Mouse (Mus musculus): ENCODE results near the gene Ace2. TPM values are rescaled to one million over a fixed set of nuclear protein-coding genes. Genes with fewer than 3 reads are reported as not detected.

The Ace2 gene
- polyA plus RNA-seq, 1 experiment: 0.72 TPM

DNA sequence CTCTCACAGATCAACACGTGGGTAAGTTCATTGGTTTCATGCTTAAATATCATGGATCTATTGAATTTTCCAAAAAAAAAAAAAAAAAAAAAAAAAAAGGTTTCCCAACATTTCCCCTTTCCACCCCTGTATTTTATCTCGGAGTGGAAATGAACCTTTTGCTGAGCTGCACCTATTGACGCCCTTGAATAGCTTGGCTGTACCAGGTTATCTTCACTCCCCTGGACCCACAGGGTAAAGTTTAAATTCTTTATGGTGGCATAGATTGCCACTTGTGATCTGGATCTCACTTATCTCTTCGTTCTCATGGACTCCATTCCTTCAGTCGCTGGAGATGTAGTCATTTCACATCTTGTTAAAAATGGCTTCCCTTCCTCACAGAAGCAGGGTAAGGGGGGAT is 15.5 kb downstream of the Ace2 start:
- Histone ChIP-seq H3K4me1 (ENCODE audit: control insufficient read depth, insufficient read depth, low read length) (no peaks in the 10 kb centered on the region), H3K27ac (ENCODE audit: control insufficient read depth, insufficient read depth, low read depth, low read length, poor library complexity) (no peak overlapping the region), H3K4me3 (replicated peaks; ENCODE audit: control insufficient read depth, low read depth, low read length) (no peak overlapping the region)
- no peak for TF ChIP-seq POLR2A (IDR thresholded peaks at IDR 0.05; ENCODE audit: borderline replicate concordance, control insufficient read depth, low read depth, low read length)
- 75% methylated on average over 5 of the region's 5 CpGs for WGBS

- TF ChIP-seq POLR2A (IDR thresholded peaks at IDR 0.05; ENCODE audit: borderline replicate concordance, control insufficient read depth, low read depth, low read length): no peak
- Histone ChIP-seq H3K4me1 (ENCODE audit: control insufficient read depth, insufficient read depth, low read length) (no peaks in the 10 kb centered on the region), H3K4me3 (replicated peaks; ENCODE audit: control insufficient read depth, low read depth, low read length) (no peak overlapping the region), H3K27ac (ENCODE audit: control insufficient read depth, insufficient read depth, low read depth, low read length, poor library complexity) (no peak overlapping the region)
- WGBS: 39% methylated on average over 1 of the region's 1 CpGs
Measured at GRCm38 (mm10) chrX:164164681-164165080, 25.5 kb downstream of the Ace2 start.

- WGBS: 68% methylated on average over 2 of the region's 2 CpGs
- H3K4me1 ChIP-seq (ENCODE audit: control insufficient read depth, insufficient read depth, low read length): no peaks in the 10 kb centered on the region
- H3K4me3 ChIP-seq (replicated peaks; ENCODE audit: control insufficient read depth, low read depth, low read length): no peak overlapping the region
- H3K27ac ChIP-seq (ENCODE audit: control insufficient read depth, insufficient read depth, low read depth, low read length, poor library complexity): no peak overlapping the region
- TF ChIP-seq CTCF (IDR thresholded peaks at IDR 0.05; ENCODE audit: control insufficient read depth, insufficient read depth, low read length): no peak
- TF ChIP-seq POLR2A (IDR thresholded peaks at IDR 0.05; ENCODE audit: borderline replicate concordance, control insufficient read depth, low read depth, low read length): no peak
Measured at GRCm38 (mm10) chrX:164171034-164171433, 31.9 kb downstream of the Ace2 start.

- Histone ChIP-seq H3K27ac (ENCODE audit: control insufficient read depth, insufficient read depth, low read depth, low read length, poor library complexity) (no peak overlapping the region), H3K4me1 (ENCODE audit: control insufficient read depth, insufficient read depth, low read length) (no peaks in the 10 kb centered on the region), H3K4me3 (replicated peaks; ENCODE audit: control insufficient read depth, low read depth, low read length) (no peak overlapping the region)
- WGBS: 36% methylated on average over 4 of the region's 4 CpGs
- no peak for TF ChIP-seq CTCF (IDR thresholded peaks at IDR 0.05; ENCODE audit: control insufficient read depth, insufficient read depth, low read length)
- no peak for TF ChIP-seq POLR2A (IDR thresholded peaks at IDR 0.05; ENCODE audit: borderline replicate concordance, control insufficient read depth, low read depth, low read length)
Measured at GRCm38 (mm10) chrX:164173880-164174279, 34.7 kb downstream of the Ace2 start.

- TF ChIP-seq CTCF (IDR thresholded peaks at IDR 0.05; ENCODE audit: control insufficient read depth, insufficient read depth, low read length): no peak
- TF ChIP-seq POLR2A (IDR thresholded peaks at IDR 0.05; ENCODE audit: borderline replicate concordance, control insufficient read depth, low read depth, low read length): no peak
- WGBS: 83% methylated on average over 1 of the region's 1 CpGs
- Histone ChIP-seq H3K4me3 (replicated peaks; ENCODE audit: control insufficient read depth, low read depth, low read length) (no peak overlapping the region), H3K27ac (ENCODE audit: control insufficient read depth, insufficient read depth, low read depth, low read length, poor library complexity) (no peak overlapping the region), H3K4me1 (ENCODE audit: control insufficient read depth, insufficient read depth, low read length) (no peaks in the 10 kb centered on the region)
Measured at GRCm38 (mm10) chrX:164175311-164175710, 36.2 kb downstream of the Ace2 start.

GRCm38 (mm10) chrX:164175780-164176179 is 36.6 kb downstream of the Ace2 start:
- Histone ChIP-seq H3K4me3 (replicated peaks; ENCODE audit: control insufficient read depth, low read depth, low read length) (no peak overlapping the region), H3K4me1 (ENCODE audit: control insufficient read depth, insufficient read depth, low read length) (no peaks in the 10 kb centered on the region), H3K27ac (ENCODE audit: control insufficient read depth, insufficient read depth, low read depth, low read length, poor library complexity) (no peak overlapping the region)
- TF ChIP-seq POLR2A (IDR thresholded peaks at IDR 0.05; ENCODE audit: borderline replicate concordance, control insufficient read depth, low read depth, low read length) (no peak), CTCF (IDR thresholded peaks at IDR 0.05; ENCODE audit: control insufficient read depth, insufficient read depth, low read length) (no peak)
- WGBS: 38% methylated on average over 2 of the region's 2 CpGs

DNA sequence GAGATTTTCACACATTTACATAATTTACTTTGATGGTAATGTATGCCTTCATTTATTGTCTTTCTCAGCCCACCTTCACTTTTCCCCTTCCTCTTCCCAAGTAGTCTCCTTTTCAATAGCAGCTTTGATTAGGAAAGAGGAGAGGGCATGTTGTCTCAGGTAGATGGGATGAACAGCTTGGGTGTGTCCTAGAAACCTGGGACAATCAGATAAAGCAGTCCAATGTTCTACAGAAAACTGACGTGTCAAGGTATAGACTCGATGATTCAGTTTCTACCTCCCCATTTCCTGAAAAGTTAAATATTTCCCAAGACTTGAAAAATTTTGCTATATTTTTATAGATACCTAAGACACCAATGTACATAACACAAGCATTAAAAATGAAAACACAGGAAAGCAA is 39.7 kb downstream of the Ace2 start:
- Histone ChIP-seq H3K4me1 (ENCODE audit: control insufficient read depth, insufficient read depth, low read length) (no peaks in the 10 kb centered on the region), H3K4me3 (replicated peaks; ENCODE audit: control insufficient read depth, low read depth, low read length) (no peak overlapping the region), H3K27ac (ENCODE audit: control insufficient read depth, insufficient read depth, low read depth, low read length, poor library complexity) (no peak overlapping the region)
- TF ChIP-seq POLR2A (IDR thresholded peaks at IDR 0.05; ENCODE audit: borderline replicate concordance, control insufficient read depth, low read depth, low read length) (no peak), CTCF (IDR thresholded peaks at IDR 0.05; ENCODE audit: control insufficient read depth, insufficient read depth, low read length) (no peak)
- WGBS: 76% methylated on average over 2 of the region's 2 CpGs

- 12% methylated on average over 3 of the region's 3 CpGs for WGBS
Measured at GRCm38 (mm10) chrX:164179746-164180145, 40.6 kb downstream of the Ace2 start.

GRCm38 (mm10) chrX:164183844-164184243 is 44.7 kb downstream of the Ace2 start:
- no peak overlapping the region for H3K27ac ChIP-seq (ENCODE audit: control insufficient read depth, insufficient read depth, low read depth, low read length, poor library complexity)
- TF ChIP-seq POLR2A (IDR thresholded peaks at IDR 0.05; ENCODE audit: borderline replicate concordance, control insufficient read depth, low read depth, low read length) (no peak), CTCF (IDR thresholded peaks at IDR 0.05; ENCODE audit: control insufficient read depth, insufficient read depth, low read length) (no peak)
- H3K4me1 ChIP-seq (ENCODE audit: control insufficient read depth, insufficient read depth, low read length): no peaks in the 10 kb centered on the region
- 32% methylated on average over 3 of the region's 3 CpGs for WGBS
- H3K4me3 ChIP-seq (replicated peaks; ENCODE audit: control insufficient read depth, low read depth, low read length): no peak overlapping the region

More at GRCm38 (mm10) chrX:164179746-164180145, 40.6 kb downstream of the Ace2 start:
- H3K4me1 ChIP-seq (ENCODE audit: control insufficient read depth, insufficient read depth, low read length): no peaks in the 10 kb centered on the region
- no peak overlapping the region for H3K27ac ChIP-seq (ENCODE audit: control insufficient read depth, insufficient read depth, low read depth, low read length, poor library complexity)
- H3K4me3 ChIP-seq (replicated peaks; ENCODE audit: control insufficient read depth, low read depth, low read length): no peak overlapping the region
- no peak for TF ChIP-seq CTCF (IDR thresholded peaks at IDR 0.05; ENCODE audit: control insufficient read depth, insufficient read depth, low read length)
- no peak for TF ChIP-seq POLR2A (IDR thresholded peaks at IDR 0.05; ENCODE audit: borderline replicate concordance, control insufficient read depth, low read depth, low read length)
